Mouse (Mus musculus): Measurements from ENCODE around the gene D2hgdh. TPM values are rescaled to one million over a fixed set of nuclear protein-coding genes. Genes with fewer than 3 reads are reported as not detected.
A peak's percentile ranks its signal among the peaks of the same experiment; 100 is the strongest.

Gene D2hgdh
- polyA plus RNA-seq (2016; fragmentation: Nextera tagmentation; extraction: Ambion mirVana): 16.1 and 16.4 TPM in 2 replicates

GRCm38 (mm10) chr1:93824609-93825008 lies at the start of gene D2hgdh:
D2hgdh (plus strand) TSS chr1:93824909.
- peak within 1 kb of the TSS; percentile 60 for H3K4me3 ChIP-seq
- H3K36me3 ChIP-seq: peaks cover 25% of the 10 kb centered on the region
- no peak for DNase-seq (ENCODE audit: low spot score)
- H3K4me1 ChIP-seq (replicated peaks): peaks cover 16% of the 10 kb centered on the region
- H3K9me3 ChIP-seq: no peaks in the 10 kb centered on the region
- H3K27ac ChIP-seq: peak within 1 kb of the TSS; percentile 90
- 4% methylated on average over 10 of the region's 10 CpGs for WGBS
- no peaks in the 10 kb centered on the region for H3K27me3 ChIP-seq (ENCODE audit: insufficient read depth, poor library complexity, severe bottlenecking)

GRCm38 (mm10) chr1:93776686-93777085 lies 48.0 kb upstream of the D2hgdh start:
- Histone ChIP-seq H3K27ac (no peak overlapping the region), H3K36me3 (peaks cover 92% of the 10 kb centered on the region), H3K27me3 (ENCODE audit: insufficient read depth, poor library complexity, severe bottlenecking) (no peaks in the 10 kb centered on the region), H3K9me3 (no peaks in the 10 kb centered on the region), H3K4me3 (no peak overlapping the region), H3K4me1 (replicated peaks) (no peaks in the 10 kb centered on the region)
- 89% methylated on average over 5 of the region's 5 CpGs for WGBS
- DNase-seq (ENCODE audit: low spot score): no peak

GRCm38 (mm10) chr1:93786912-93787311 lies 37.8 kb upstream of the D2hgdh start:
- Histone ChIP-seq H3K27ac (no peak overlapping the region), H3K27me3 (ENCODE audit: insufficient read depth, poor library complexity, severe bottlenecking) (no peaks in the 10 kb centered on the region), H3K36me3 (peaks cover 98% of the 10 kb centered on the region), H3K9me3 (peaks cover 5% of the 10 kb centered on the region; the same call in 1 of the 2 replicates), H3K4me3 (no peak overlapping the region), H3K4me1 (replicated peaks) (no peaks in the 10 kb centered on the region)
- no peak for DNase-seq (ENCODE audit: low spot score)
- WGBS: 96% methylated on average over 2 of the region's 2 CpGs

GRCm38 (mm10) chr1:93794526-93794925 lies 30.2 kb upstream of the D2hgdh start:
- WGBS: 94% methylated on average over 8 of the region's 8 CpGs
- DNase-seq (ENCODE audit: low spot score): no peak
- Histone ChIP-seq H3K27ac (no peak overlapping the region), H3K27me3 (ENCODE audit: insufficient read depth, poor library complexity, severe bottlenecking) (no peaks in the 10 kb centered on the region), H3K4me3 (no peak overlapping the region), H3K4me1 (replicated peaks) (0 out of 2 replicates have a peak, but pooled peaks cover 3% of the 10 kb centered on the region), H3K9me3 (peaks cover 5% of the 10 kb centered on the region; the same call in 1 of the 2 replicates), H3K36me3 (peaks cover 100% of the 10 kb centered on the region)

GRCm38 (mm10) chr1:93795886-93796285 lies 28.8 kb upstream of the D2hgdh start:
- 93% methylated on average over 8 of the region's 8 CpGs for WGBS
- Histone ChIP-seq H3K4me3 (no peak overlapping the region), H3K27me3 (ENCODE audit: insufficient read depth, poor library complexity, severe bottlenecking) (no peaks in the 10 kb centered on the region), H3K36me3 (peaks cover 99% of the 10 kb centered on the region), H3K4me1 (replicated peaks) (peaks cover 8% of the 10 kb centered on the region), H3K27ac (no peak overlapping the region), H3K9me3 (peaks cover 4% of the 10 kb centered on the region; the same call in 1 of the 2 replicates)
- DNase-seq (ENCODE audit: low spot score): no peak

GRCm38 (mm10) chr1:93800670-93801503 lies 23.8 kb upstream of the D2hgdh start:
- WGBS: 78% methylated on average over 21 of the region's 21 CpGs
- no peaks in the 10 kb centered on the region for H3K9me3 ChIP-seq
- peaks cover 57% of the 10 kb centered on the region for H3K36me3 ChIP-seq
- no peaks in the 10 kb centered on the region for H3K27me3 ChIP-seq (ENCODE audit: insufficient read depth, poor library complexity, severe bottlenecking)
- peak overlapping the region; percentile 92 for H3K27ac ChIP-seq
- H3K4me3 ChIP-seq: peak overlapping the region; percentile 88
- no peak for DNase-seq (ENCODE audit: low spot score)
- peaks cover 44% of the 10 kb centered on the region for H3K4me1 ChIP-seq (replicated peaks)

GRCm38 (mm10) chr1:93801741-93802238 lies 22.9 kb upstream of the D2hgdh start, which contains the start of gene Dtymk:
Dtymk (minus strand) TSS chr1:93801934.
- DNase-seq (ENCODE audit: low spot score): peak; percentile 95
- peaks cover 45% of the 10 kb centered on the region for H3K4me1 ChIP-seq (replicated peaks)
- WGBS: under 1% methylated on average over 42 of the region's 42 CpGs
- H3K4me3 ChIP-seq: peak within 1 kb of the TSS; percentile 88
- peak within 1 kb of the TSS; percentile 92 for H3K27ac ChIP-seq
- H3K36me3 ChIP-seq: peaks cover 57% of the 10 kb centered on the region
- H3K27me3 ChIP-seq (ENCODE audit: insufficient read depth, poor library complexity, severe bottlenecking): no peaks in the 10 kb centered on the region
- no peaks in the 10 kb centered on the region for H3K9me3 ChIP-seq

- no peak for DNase-seq (ENCODE audit: low spot score)
- Histone ChIP-seq H3K4me1 (replicated peaks) (peaks cover 42% of the 10 kb centered on the region), H3K9me3 (no peaks in the 10 kb centered on the region), H3K36me3 (peaks cover 55% of the 10 kb centered on the region), H3K27me3 (ENCODE audit: insufficient read depth, poor library complexity, severe bottlenecking) (no peaks in the 10 kb centered on the region), H3K4me3 (peak overlapping the region; percentile 88), H3K27ac (peak overlapping the region; percentile 92; the same call in 1 of the 2 replicates)
- WGBS: 90% methylated on average over 5 of the region's 5 CpGs
These were observed 21.9 kb upstream of the D2hgdh start for GRCm38 (mm10) chr1:93802771-93803170.

GRCm38 (mm10) chr1:93803556-93804507 lies 20.9 kb upstream of the D2hgdh start, which contains the start of gene Ing5:
Ing5 (plus strand) TSS chr1:93803965.
- peaks cover 55% of the 10 kb centered on the region for H3K36me3 ChIP-seq
- no peaks in the 10 kb centered on the region for H3K9me3 ChIP-seq
- peak within 1 kb of the TSS; percentile 88 for H3K4me3 ChIP-seq
- H3K27ac ChIP-seq: peak within 1 kb of the TSS; percentile 98
- peak; percentile 99 for DNase-seq (ENCODE audit: low spot score)
- under 1% methylated on average over 93 of the region's 94 CpGs for WGBS
- H3K27me3 ChIP-seq (ENCODE audit: insufficient read depth, poor library complexity, severe bottlenecking): no peaks in the 10 kb centered on the region
- H3K4me1 ChIP-seq (replicated peaks): peaks cover 42% of the 10 kb centered on the region

GRCm38 (mm10) chr1:93804818-93805217 lies 19.9 kb upstream of the D2hgdh start:
- peak overlapping the region; percentile 98; the same call in 1 of the 2 replicates for H3K27ac ChIP-seq
- peaks cover 42% of the 10 kb centered on the region for H3K4me1 ChIP-seq (replicated peaks)
- 81% methylated on average over 4 of the region's 4 CpGs for WGBS
- no peak for DNase-seq (ENCODE audit: low spot score)
- peak overlapping the region; percentile 88 for H3K4me3 ChIP-seq
- peaks cover 53% of the 10 kb centered on the region for H3K36me3 ChIP-seq
- H3K27me3 ChIP-seq (ENCODE audit: insufficient read depth, poor library complexity, severe bottlenecking): no peaks in the 10 kb centered on the region
- H3K9me3 ChIP-seq: no peaks in the 10 kb centered on the region

- Histone ChIP-seq H3K4me3 (peak overlapping the region; percentile 88; the same call in 1 of the 2 replicates), H3K27me3 (ENCODE audit: insufficient read depth, poor library complexity, severe bottlenecking) (no peaks in the 10 kb centered on the region), H3K27ac (no peak overlapping the region), H3K9me3 (no peaks in the 10 kb centered on the region), H3K36me3 (peaks cover 52% of the 10 kb centered on the region), H3K4me1 (replicated peaks) (peaks cover 42% of the 10 kb centered on the region)
- 82% methylated on average over 5 of the region's 5 CpGs for WGBS
- no peak for DNase-seq (ENCODE audit: low spot score)
These were observed 19.3 kb upstream of the D2hgdh start for GRCm38 (mm10) chr1:93805221-93805951.

GRCm38 (mm10) chr1:93808871-93809270 lies 15.8 kb upstream of the D2hgdh start:
- Histone ChIP-seq H3K4me3 (no peak overlapping the region), H3K4me1 (replicated peaks) (peaks cover 18% of the 10 kb centered on the region), H3K36me3 (peaks cover 82% of the 10 kb centered on the region), H3K27ac (no peak overlapping the region), H3K27me3 (ENCODE audit: insufficient read depth, poor library complexity, severe bottlenecking) (no peaks in the 10 kb centered on the region), H3K9me3 (no peaks in the 10 kb centered on the region)
- 92% methylated on average over 4 of the region's 4 CpGs for WGBS
- no peak for DNase-seq (ENCODE audit: low spot score)

All from hindbrain, embryonic 10.5 days (tissue).